Mouse (Mus musculus) MN1 (cell line): Measurements from ENCODE around the gene Rab19.
"Not testable (repeated sequence)": the region's sequence is repeated elsewhere in the genome, so short reads cannot be mapped to it uniquely, and the experiment has no call there.

Source experiments
- DNase-seq: peaks from one replicate; pipeline ENCODE4 v3.0.0-alpha.2; 2016; ENCODE audit warnings: low spot score

The Rab19 gene

DNA sequence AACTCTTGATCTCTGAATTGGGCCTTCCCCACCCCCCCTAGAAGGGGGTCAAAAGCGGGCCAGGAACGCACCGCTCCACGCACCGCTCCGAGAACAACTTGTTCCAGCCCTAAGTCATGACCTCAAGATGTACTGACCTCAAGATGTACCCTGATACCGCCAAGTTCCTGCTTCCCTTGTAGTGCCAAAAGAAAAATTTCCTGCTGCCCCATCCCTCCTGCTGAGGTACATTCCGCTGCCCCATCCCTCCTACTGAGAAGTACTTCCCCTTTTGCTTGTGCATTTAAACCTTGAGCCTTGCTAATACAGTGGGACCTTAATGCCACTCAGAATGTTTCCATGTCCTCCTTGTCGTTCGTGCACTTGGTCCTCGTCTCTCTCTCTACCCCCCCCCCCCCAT is 49.7 kb downstream of the Rab19 start:
- no peak for DNase-seq

GRCm38 (mm10) chr6:39433174-39433573 is 52.2 kb downstream of the Rab19 start:
- no peak for DNase-seq

GRCm38 (mm10) chr6:39433701-39434100 is 52.7 kb downstream of the Rab19 start:
- no peak for DNase-seq

- no peak for DNase-seq
Measured at GRCm38 (mm10) chr6:39434111-39434885, 53.3 kb downstream of the Rab19 start.

DNA sequence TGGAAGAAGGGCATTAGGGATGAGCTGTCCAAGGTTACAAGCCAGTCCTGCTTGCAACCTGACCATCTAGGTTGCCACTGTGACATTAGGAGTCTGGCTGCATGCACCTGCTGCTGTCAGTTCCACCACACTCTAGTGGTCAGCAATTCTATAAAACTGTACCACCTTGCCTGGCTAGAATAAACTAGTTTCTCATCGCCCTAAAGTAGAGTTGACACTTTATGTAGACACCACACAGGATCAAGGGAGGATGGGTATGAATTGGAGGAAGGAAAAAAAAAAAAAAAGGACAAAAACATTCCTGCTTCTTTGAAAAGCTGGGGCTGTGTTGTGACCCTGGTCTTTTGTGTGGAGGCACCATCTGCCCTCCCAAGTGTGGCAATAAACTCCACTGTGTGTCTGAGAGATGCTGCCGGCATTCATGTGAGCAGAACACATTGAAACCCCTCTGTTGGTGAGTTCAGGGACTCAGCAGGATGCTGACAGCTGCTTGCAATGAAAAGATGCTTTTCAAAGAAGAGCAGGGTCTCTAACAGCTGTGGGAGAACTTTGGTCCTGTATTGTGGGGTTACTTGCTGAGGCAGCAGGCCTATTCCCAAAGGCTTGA is 54.0 kb downstream of the Rab19 start:
- DNase-seq = no peak

GRCm38 (mm10) chr6:39435875-39436274 is 54.9 kb downstream of the Rab19 start:
- no peak for DNase-seq

GRCm38 (mm10) chr6:39437519-39437918 is 56.5 kb downstream of the Rab19 start:
- not testable (repeated sequence) for DNase-seq
